Mouse (Mus musculus) hindbrain, embryonic 11.5 days (tissue): ENCODE measurements around the gene Tulp2. TPM values are rescaled to one million over a fixed set of nuclear protein-coding genes. Genes with fewer than 3 reads are reported as not detected.
A peak's percentile ranks its signal among the peaks of the same experiment; 100 is the strongest.

Source experiments
- ATAC-seq: fragments of 200-750 bp; cut with Nextera tagmentation; 2 replicates; pipeline ENCODE4 v1.8.0; 2017; ENCODE audit warnings: mild to moderate bottlenecking, moderate TSS enrichment, moderate library complexity; ENCODE audit not compliant: low FRiP score
- DNase-seq: peaks from one replicate; pipeline ENCODE4 v3.0.0-alpha.2; 2015; ENCODE audit warnings: low spot score
- H3K27ac ChIP-seq: fragments of 300-500 bp; sonication (generic); 2 replicates; pipeline ENCODE4 v1.5.1; 2014; ENCODE audit warnings: mild to moderate bottlenecking, low read depth, low read length
- H3K27me3 ChIP-seq: fragments of 300-500 bp; sonication (generic); 2 replicates; pipeline ENCODE4 v1.6.1; 2014; ENCODE audit warnings: mild to moderate bottlenecking, low read length, moderate library complexity, mixed read lengths; ENCODE audit not compliant: control insufficient read depth, insufficient read depth
- H3K36me3 ChIP-seq: fragments of 300-500 bp; sonication (generic); 2 replicates; pipeline ENCODE4 v1.6.1; 2014; ENCODE audit warnings: mild to moderate bottlenecking, low read length, moderate library complexity, mixed read lengths; ENCODE audit not compliant: control insufficient read depth, insufficient read depth
- H3K4me1 ChIP-seq: fragments of 300-500 bp; sonication (generic); replicated peaks from 2 replicates; pipeline ENCODE4 v1.6.1; 2014; ENCODE audit warnings: low read length, mixed read lengths; ENCODE audit not compliant: control insufficient read depth, insufficient read depth
- H3K4me2 ChIP-seq: fragments of 300-500 bp; sonication (generic); replicated peaks from 2 replicates; pipeline ENCODE4 v1.6.1; 2014; ENCODE audit warnings: mild to moderate bottlenecking, low read depth, low read length
- H3K4me3 ChIP-seq: fragments of 300-500 bp; sonication (generic); 2 replicates; pipeline ENCODE4 v1.5.1; 2014; ENCODE audit warnings: low read depth, low read length
- H3K9ac ChIP-seq: fragments of 300-500 bp; sonication (generic); 2 replicates; pipeline ENCODE4 v1.6.1; 2014; ENCODE audit warnings: low read depth, low read length
- H3K9me3 ChIP-seq: fragments of 300-500 bp; sonication (generic); 2 replicates; pipeline ENCODE4 v1.6.1; 2016; ENCODE audit warnings: low read length; ENCODE audit not compliant: control insufficient read depth
- whole genome bisulfite sequencing: fragments of 180-500 bp; shearing (Covaris S2); extraction: QIAGEN DNeasy Blood & Tissue Kit; methylation state at CpG from one replicate; pipeline ENCODE4 v1.1.7; 2014; 5-methylcytosine and 5-hydroxymethylcytosine counted together
- polyA plus RNA-seq: library from polyadenylated mRNA; unstranded; fragments of >200 nt; fragmentation: Nextera tagmentation; extraction: Ambion mirVana; gene quantifications from 2 replicates; pipeline ENCODE4 v1.2.1, GENCODE M21; 2014

Gene Tulp2
- polyA plus RNA-seq, 1 experiment from 2014 or later = 0.40 TPM

DNA sequence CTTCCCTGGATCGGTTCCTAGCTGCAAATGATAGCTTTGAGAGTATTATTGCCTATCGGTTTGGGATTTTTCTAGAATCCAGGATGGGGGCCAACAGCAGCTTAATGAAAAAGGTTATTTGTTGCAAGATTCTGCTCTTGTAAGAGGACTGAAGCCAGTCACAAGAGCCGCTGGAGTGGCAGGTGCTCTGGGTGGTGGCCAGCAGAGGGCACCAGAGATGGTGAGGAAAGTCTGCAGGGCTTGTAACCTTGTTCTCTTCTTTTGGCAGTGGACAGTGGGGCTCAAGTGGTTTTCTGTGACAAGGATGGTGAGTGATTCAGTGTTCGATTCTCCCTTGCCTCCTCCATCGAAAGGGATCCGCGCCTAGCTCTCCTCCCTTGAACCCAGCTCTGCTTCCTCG is 74.1 kb downstream of the Tulp2 start:
- Histone ChIP-seq H3K9ac (no peak overlapping the region), H3K27me3 (no peaks in the 10 kb centered on the region), H3K36me3 (no peaks in the 10 kb centered on the region), H3K9me3 (no peaks in the 10 kb centered on the region), H3K4me3 (no peak overlapping the region), H3K4me2 (no peak overlapping the region), H3K27ac (no peak overlapping the region), H3K4me1 (no peaks in the 10 kb centered on the region)
- no peak for ATAC-seq
- 27% methylated on average over 8 of the region's 8 CpGs for WGBS
- peak; percentile 87 for DNase-seq

- Histone ChIP-seq H3K36me3 (no peaks in the 10 kb centered on the region), H3K4me2 (no peak overlapping the region), H3K9ac (no peak overlapping the region), H3K27me3 (0 out of 2 replicates have a peak, but pooled peaks cover 2% of the 10 kb centered on the region), H3K27ac (no peak overlapping the region), H3K9me3 (no peaks in the 10 kb centered on the region), H3K4me3 (no peak overlapping the region), H3K4me1 (no peaks in the 10 kb centered on the region)
- DNase-seq (no peak), ATAC-seq (no peak)
- WGBS = 65% methylated on average over 6 of the region's 6 CpGs
Measured at GRCm38 (mm10) chr7:45558907-45559306, 77.2 kb downstream of the Tulp2 start.

DNA sequence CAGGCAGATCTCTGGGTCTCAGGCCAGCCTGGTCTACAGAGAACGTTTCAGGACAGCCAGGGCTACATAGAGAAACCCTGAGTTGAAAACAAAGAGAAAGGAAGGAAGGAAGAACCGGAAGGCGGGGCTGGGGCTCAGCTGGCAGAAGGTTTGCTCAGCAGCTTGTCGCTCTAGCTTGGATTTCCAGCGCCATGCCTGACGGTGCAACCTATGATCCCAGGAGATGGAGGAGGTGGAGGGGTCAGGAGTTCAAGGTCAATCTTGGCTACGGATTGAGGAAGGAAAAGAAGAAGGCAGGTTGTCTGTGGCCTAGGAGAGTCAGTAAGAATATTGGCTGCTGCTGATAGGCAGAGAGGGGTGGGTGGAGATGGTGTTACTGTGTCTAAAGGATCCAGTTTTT is 78.6 kb downstream of the Tulp2 start:
- 79% methylated on average over 7 of the region's 7 CpGs for WGBS
- Histone ChIP-seq H3K36me3 (no peaks in the 10 kb centered on the region), H3K4me1 (no peaks in the 10 kb centered on the region), H3K4me2 (no peak overlapping the region), H3K4me3 (no peak overlapping the region), H3K9me3 (no peaks in the 10 kb centered on the region), H3K9ac (no peak overlapping the region), H3K27me3 (0 out of 2 replicates have a peak, but pooled peaks cover 2% of the 10 kb centered on the region), H3K27ac (no peak overlapping the region)
- ATAC-seq (no peak), DNase-seq (no peak)

GRCm38 (mm10) chr7:45560843-45561623 is 79.4 kb downstream of the Tulp2 start:
- Histone ChIP-seq H3K4me2 (no peak overlapping the region), H3K27ac (no peak overlapping the region), H3K9ac (no peak overlapping the region), H3K4me1 (no peaks in the 10 kb centered on the region), H3K27me3 (0 out of 2 replicates have a peak, but pooled peaks cover 2% of the 10 kb centered on the region), H3K4me3 (no peak overlapping the region), H3K36me3 (no peaks in the 10 kb centered on the region), H3K9me3 (no peaks in the 10 kb centered on the region)
- 28% methylated on average over 17 of the region's 17 CpGs for WGBS
- ATAC-seq = peak; percentile 27; the same call in 1 of the 2 replicates
- peak; percentile 84 for DNase-seq

DNA sequence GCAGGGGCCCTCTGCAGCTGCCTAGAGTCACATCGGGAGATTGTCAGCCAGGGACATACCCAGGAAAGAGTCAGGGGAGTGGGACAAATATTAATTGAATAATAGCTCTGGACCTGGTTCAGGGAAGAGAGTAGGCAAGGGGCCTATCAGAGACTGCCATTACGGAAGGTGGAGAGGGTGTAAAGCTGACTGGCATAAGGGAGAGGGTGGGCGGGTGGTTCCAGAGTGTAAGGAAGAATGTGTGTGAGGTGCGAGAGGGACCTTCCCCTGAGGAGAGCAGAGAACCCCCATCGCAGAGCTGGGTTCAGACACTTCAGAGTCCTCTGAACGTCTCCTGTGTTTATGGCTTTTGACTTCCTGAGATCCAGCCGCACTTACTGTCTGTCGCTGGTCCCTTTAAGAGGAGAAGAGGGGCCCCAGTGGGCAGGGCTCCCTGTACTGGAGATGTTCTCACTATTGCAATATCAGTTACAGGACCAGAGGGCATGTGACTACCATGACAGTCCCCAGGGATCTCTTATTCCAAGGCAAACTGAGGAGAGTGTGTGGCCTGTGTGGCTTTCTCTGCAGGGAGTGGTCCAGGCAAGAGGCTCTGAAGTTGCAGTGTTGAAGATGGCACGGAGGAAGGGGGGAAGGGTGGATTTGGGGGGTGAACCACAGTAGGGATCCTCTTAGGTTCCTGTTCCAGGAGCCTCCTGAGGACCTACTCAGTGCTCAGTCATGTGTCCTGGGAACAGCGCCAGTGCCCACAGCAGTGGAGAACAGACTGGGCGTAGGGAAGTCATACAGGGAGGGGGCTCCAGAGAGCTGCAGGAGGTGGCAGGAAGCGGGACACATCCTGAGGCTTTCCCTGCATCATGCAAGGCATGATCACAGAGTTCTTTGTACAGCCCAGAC is 80.2 kb downstream of the Tulp2 start:
- H3K4me1 ChIP-seq = no peaks in the 10 kb centered on the region
- WGBS = 57% methylated on average over 12 of the region's 12 CpGs
- no peaks in the 10 kb centered on the region for H3K36me3 ChIP-seq
- DNase-seq (no peak), ATAC-seq (no peak; the same call in 1 of the 2 replicates)
- H3K4me3 ChIP-seq = no peak overlapping the region
- H3K9me3 ChIP-seq = no peaks in the 10 kb centered on the region
- no peak overlapping the region for H3K9ac ChIP-seq
- H3K27ac ChIP-seq = no peak overlapping the region
- H3K27me3 ChIP-seq = 0 out of 2 replicates have a peak, but pooled peaks cover 2% of the 10 kb centered on the region
- no peak overlapping the region for H3K4me2 ChIP-seq

GRCm38 (mm10) chr7:45564811-45565210 is 83.1 kb downstream of the Tulp2 start:
- no peaks in the 10 kb centered on the region for H3K4me1 ChIP-seq
- no peak overlapping the region for H3K4me2 ChIP-seq
- no peaks in the 10 kb centered on the region for H3K36me3 ChIP-seq
- no peaks in the 10 kb centered on the region for H3K9me3 ChIP-seq
- DNase-seq = no peak
- no peak overlapping the region for H3K4me3 ChIP-seq
- H3K9ac ChIP-seq = no peak overlapping the region
- WGBS = 74% methylated on average over 2 of the region's 2 CpGs
- H3K27ac ChIP-seq = no peak overlapping the region
- 0 out of 2 replicates have a peak, but pooled peaks cover 2% of the 10 kb centered on the region for H3K27me3 ChIP-seq
- ATAC-seq = no peak

DNA sequence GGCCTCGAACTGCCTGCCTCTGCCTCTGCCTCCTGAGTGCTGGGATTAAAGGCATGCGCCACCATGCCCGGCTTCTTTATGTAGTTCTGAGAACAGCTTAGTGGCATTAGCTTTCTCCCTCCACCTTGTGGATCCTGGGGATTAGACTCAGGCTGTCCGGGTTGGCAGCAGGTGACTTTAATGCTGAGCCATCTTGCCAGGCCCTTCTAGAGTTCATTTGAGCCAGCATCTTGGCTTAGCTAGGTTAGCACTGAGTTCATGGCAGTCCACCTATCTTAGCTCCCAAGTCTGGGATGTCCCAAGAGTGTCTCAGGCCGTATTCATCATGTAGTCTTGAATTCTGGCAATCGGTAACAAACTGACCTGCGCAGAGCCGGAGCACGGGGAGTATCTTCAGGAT is 83.8 kb downstream of the Tulp2 start:
- H3K4me2 ChIP-seq = no peak overlapping the region
- no peaks in the 10 kb centered on the region for H3K4me1 ChIP-seq
- ATAC-seq (no peak), DNase-seq (no peak)
- H3K4me3 ChIP-seq = no peak overlapping the region
- H3K27ac ChIP-seq = no peak overlapping the region
- H3K9ac ChIP-seq = no peak overlapping the region
- H3K9me3 ChIP-seq = no peaks in the 10 kb centered on the region
- 0 out of 2 replicates have a peak, but pooled peaks cover 2% of the 10 kb centered on the region for H3K27me3 ChIP-seq
- no peaks in the 10 kb centered on the region for H3K36me3 ChIP-seq
- 91% methylated on average over 9 of the region's 9 CpGs for WGBS

GRCm38 (mm10) chr7:45567112-45567779 is 85.6 kb downstream of the Tulp2 start:
- Histone ChIP-seq H3K9ac (no peak overlapping the region), H3K27ac (no peak overlapping the region), H3K36me3 (no peaks in the 10 kb centered on the region), H3K9me3 (no peaks in the 10 kb centered on the region), H3K4me2 (peak overlapping the region; percentile 65; the same call in 1 of the 2 replicates), H3K4me1 (no peaks in the 10 kb centered on the region), H3K27me3 (no peaks in the 10 kb centered on the region), H3K4me3 (no peak overlapping the region)
- ATAC-seq (no peak), DNase-seq (no peak)
- WGBS = 79% methylated on average over 8 of the region's 8 CpGs
